Mouse (Mus musculus) embryonic facial prominence, embryonic 11.5 days (tissue): ENCODE data around the gene Trim56. TPM values are rescaled to one million over a fixed set of nuclear protein-coding genes. Genes with fewer than 3 reads are reported as not detected.

ENCODE experiments used
- ATAC-seq: fragments of 200-750 bp; cut with Nextera tagmentation; replicated peaks from 2 replicates; pipeline ENCODE4 v1.8.0; 2017; ENCODE audit warnings: low read depth; ENCODE audit not compliant: insufficient number of reproducible peaks, low FRiP score, low TSS enrichment
- DNase-seq: peaks from one replicate; pipeline ENCODE4 v3.0.0-alpha.2; 2015; ENCODE audit warnings: low spot score
- H3K27ac ChIP-seq: fragments of 300-500 bp; sonication (generic); replicated peaks from 2 replicates; pipeline ENCODE4 v1.5.1; 2014; ENCODE audit warnings: mild to moderate bottlenecking, low read depth, low read length, control low read depth
- H3K27me3 ChIP-seq: fragments of 300-500 bp; sonication (generic); 2 replicates; pipeline ENCODE4 v1.6.1; 2014; ENCODE audit warnings: mild to moderate bottlenecking, low read length, moderate library complexity, mixed read lengths; ENCODE audit not compliant: control insufficient read depth, insufficient read depth
- H3K36me3 ChIP-seq: fragments of 300-500 bp; sonication (generic); replicated peaks from 2 replicates; pipeline ENCODE4 v1.6.1; 2014; ENCODE audit warnings: low read depth, mild to moderate bottlenecking, low read length, moderate library complexity, mixed read lengths; ENCODE audit not compliant: control insufficient read depth, insufficient read depth
- H3K4me1 ChIP-seq: fragments of 300-500 bp; sonication (generic); 2 replicates; pipeline ENCODE4 v1.6.1; 2014; ENCODE audit warnings: low read length, mixed read lengths; ENCODE audit not compliant: control insufficient read depth, insufficient read depth
- H3K4me2 ChIP-seq: fragments of 300-500 bp; sonication (generic); 2 replicates; pipeline ENCODE4 v1.6.1; 2014; ENCODE audit warnings: low read depth, mild to moderate bottlenecking, control low read depth, low read length, moderate library complexity
- H3K4me3 ChIP-seq: fragments of 300-500 bp; sonication (generic); 2 replicates; pipeline ENCODE4 v1.5.1; 2014; ENCODE audit warnings: low read depth, low read length, control low read depth
- H3K9ac ChIP-seq: fragments of 300-500 bp; sonication (generic); replicated peaks from 2 replicates; pipeline ENCODE4 v1.6.1; 2014; ENCODE audit warnings: mild to moderate bottlenecking, control low read depth, low read length
- H3K9me3 ChIP-seq: fragments of 300-500 bp; sonication (generic); replicated peaks from 2 replicates; pipeline ENCODE4 v1.6.1; 2016; ENCODE audit warnings: mild to moderate bottlenecking, low read length, inconsistent platforms, mixed read lengths; ENCODE audit not compliant: control insufficient read depth
- WGBS: fragments of 180-500 bp; shearing (Covaris S2); extraction: QIAGEN DNeasy Blood & Tissue Kit; methylation state at CpG from one replicate; pipeline ENCODE4 v1.1.7; 2014; 5-methylcytosine and 5-hydroxymethylcytosine counted together
- polyA plus RNA-seq: library from polyadenylated mRNA; unstranded; fragments of >200 nt; fragmentation: Nextera tagmentation; extraction: Ambion mirVana; gene quantifications from 2 replicates; pipeline ENCODE4 v1.2.1, GENCODE M21; 2014

The Trim56 gene
- polyA plus RNA-seq, 1 experiment from 2014 or later = 3.6 TPM

DNA sequence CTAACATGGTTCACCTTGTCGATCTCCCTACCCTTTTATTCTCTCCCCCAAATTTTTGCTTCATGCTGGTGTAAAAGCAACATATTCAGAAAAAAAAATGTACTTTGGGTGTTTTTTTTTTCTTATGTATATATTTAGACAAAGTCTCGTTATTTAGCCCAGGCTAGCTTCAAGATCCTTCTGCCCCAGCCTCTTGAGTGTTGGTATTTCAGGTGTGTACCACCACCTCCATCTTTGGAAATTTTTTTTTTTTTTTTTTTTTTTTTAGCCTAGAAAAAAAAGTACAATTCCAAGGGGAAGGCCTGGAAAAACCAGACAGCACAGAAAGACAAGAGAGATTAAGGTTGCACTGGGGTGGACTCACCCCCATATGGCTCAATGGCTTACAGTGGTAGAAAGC, 978 bp upstream of the Trim56 start:
- Histone ChIP-seq H3K4me1 (no peaks in the 10 kb centered on the region), H3K27ac (no peak overlapping the region), H3K4me3 (no peak overlapping the region), H3K27me3 (no peaks in the 10 kb centered on the region), H3K36me3 (0 out of 2 replicates have a peak, but pooled peaks cover 2% of the 10 kb centered on the region), H3K4me2 (no peak overlapping the region), H3K9me3 (no peaks in the 10 kb centered on the region), H3K9ac (no peak overlapping the region)
- 76% methylated on average over 2 of the region's 2 CpGs for WGBS
- ATAC-seq = no peak
- no peak for DNase-seq

DNA sequence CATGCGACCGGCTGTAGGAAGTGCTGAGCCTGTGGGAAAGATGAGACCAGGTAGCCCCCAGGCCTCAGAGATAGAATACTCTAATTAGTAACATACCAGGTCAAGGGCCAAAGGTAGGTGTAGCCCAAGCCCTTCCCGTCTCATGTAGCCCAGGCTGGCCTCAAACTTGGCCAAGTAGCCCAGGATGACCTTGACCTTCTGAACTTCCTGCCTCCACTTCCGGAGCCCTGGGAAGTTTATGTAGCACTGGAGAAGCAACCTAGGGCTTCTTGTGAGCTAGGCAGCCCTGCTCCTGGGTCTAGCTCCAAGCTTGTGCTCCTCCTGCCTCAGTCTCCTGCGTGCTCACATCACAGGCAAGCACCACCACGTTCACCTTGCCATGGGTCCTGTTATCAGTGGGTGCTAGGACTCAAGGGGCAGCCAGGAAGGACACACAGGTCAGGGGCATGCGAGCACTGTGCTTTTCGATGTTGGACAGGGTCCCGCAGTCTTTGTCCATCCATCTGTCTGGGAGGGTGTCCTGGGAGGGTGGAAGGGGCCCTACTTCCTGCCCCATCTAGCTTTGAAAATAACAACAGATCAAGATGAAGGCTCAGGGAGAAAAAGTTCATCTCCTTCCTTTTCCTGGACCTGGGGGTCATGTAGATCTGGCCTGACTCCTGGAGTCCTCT, 983 bp downstream of the Trim56 start:
- Histone ChIP-seq H3K4me1 (no peaks in the 10 kb centered on the region), H3K9me3 (no peaks in the 10 kb centered on the region), H3K9ac (no peak overlapping the region), H3K27ac (no peak overlapping the region), H3K36me3 (0 out of 2 replicates have a peak, but pooled peaks cover 2% of the 10 kb centered on the region), H3K27me3 (no peaks in the 10 kb centered on the region), H3K4me3 (peak overlapping the region; percentile 39; the same call in 1 of the 2 replicates), H3K4me2 (no peak overlapping the region)
- DNase-seq = no peak
- no peak for ATAC-seq
- 77% methylated on average over 9 of the region's 9 CpGs for WGBS

DNA sequence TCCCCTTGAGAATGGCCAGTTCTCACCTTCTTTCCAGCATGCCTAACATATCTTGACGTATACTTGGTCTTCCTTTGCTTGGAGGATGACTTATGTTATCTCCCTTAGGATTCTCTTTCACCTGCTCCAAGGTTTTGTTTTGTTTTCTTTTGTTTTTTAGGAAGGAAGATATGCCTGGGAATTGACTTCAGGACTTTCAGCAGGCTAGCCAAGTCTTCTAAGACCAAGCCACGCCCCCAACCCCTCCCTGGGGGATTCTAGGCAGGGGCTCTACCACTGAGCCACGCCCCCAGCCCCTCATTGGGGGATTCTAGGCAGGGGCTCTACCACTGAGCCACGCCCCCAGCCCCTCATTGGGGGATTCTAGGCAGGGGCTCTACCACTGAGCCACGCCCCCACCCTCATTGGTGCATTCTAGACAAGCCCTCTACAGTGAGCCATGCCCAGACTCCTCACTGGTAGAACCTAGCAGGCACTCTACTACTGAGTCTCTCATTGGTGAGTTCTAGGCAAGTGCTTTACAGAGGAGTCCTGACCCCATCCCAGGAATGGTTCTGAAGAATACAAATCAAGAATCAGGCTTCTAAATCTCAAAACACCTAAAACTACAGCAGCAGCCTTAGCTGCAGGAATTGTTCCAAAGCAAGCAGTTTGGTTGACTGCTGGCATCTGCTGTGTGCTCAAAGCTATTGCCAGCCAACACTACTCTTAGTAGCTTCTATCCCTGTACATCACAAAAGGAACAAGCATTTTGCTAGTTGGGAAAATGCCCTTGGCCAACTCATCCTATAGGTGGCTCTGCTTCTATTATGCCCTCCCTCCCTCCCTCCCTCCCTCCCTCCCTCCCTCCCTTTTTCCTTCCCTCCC, 4.2 kb downstream of the Trim56 start:
- Histone ChIP-seq H3K27me3 (no peaks in the 10 kb centered on the region), H3K27ac (no peak overlapping the region), H3K4me3 (no peak overlapping the region), H3K9me3 (no peaks in the 10 kb centered on the region), H3K9ac (no peak overlapping the region), H3K4me1 (no peaks in the 10 kb centered on the region), H3K4me2 (no peak overlapping the region), H3K36me3 (0 out of 2 replicates have a peak, but pooled peaks cover 2% of the 10 kb centered on the region)
- DNase-seq (no peak), ATAC-seq (no peak)
- WGBS = 88% methylated on average over 4 of the region's 5 CpGs

DNA sequence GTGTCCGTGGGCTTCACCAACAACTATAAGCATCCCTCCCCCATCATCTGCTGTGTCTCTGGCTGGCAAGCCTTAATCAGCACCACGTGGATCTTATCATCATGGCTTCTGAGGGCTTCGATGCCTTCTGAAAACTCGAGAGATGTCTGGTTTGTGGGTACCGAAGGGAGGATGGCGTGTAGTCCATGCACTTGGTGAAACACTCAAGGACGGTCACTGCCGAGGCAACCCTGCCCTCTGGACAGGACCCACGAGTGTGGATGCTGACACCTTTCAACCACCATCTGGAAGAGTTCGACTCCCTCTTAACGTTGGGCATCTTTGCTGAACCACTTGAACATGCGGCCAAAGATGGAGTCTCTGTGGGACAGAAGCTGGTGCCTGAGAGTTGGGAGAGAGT, 5.1 kb downstream of the Trim56 start:
- ATAC-seq (no peak), DNase-seq (no peak)
- WGBS = 91% methylated on average over 12 of the region's 12 CpGs
- Histone ChIP-seq H3K27ac (no peak overlapping the region), H3K36me3 (0 out of 2 replicates have a peak, but pooled peaks cover 2% of the 10 kb centered on the region), H3K9ac (no peak overlapping the region), H3K27me3 (no peaks in the 10 kb centered on the region), H3K4me1 (no peaks in the 10 kb centered on the region), H3K4me2 (no peak overlapping the region), H3K9me3 (no peaks in the 10 kb centered on the region), H3K4me3 (no peak overlapping the region)

DNA sequence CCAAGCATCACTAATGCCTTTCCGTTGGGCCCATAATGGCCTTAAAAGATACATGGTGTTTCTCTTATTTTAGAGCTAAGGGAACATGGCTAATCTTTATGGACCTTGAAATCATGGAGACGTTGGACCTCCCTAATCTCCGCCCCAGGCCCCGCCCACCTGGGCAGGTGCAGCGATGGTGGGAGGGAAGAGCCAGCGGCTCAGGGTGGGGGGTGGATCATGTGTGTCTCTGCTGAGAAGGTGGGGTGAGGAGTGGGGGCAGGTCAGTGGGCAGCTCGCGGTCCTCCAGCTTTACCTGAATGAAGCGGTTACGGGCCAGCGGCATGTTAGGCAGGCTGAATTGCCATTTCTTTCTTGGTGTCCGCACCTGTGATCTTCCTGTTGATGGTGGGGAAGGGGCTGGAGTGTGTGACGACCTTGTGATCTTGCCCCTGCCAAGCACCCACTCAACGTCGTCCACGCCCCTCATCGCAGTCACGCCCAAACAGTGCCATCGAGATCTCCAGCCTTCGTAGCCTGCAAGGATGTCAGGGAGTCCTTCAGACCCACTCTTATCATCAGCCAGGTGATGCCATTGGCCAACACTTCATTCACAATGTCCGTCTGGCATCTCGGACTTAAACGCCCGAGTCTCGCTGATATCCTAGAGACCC, 5.9 kb downstream of the Trim56 start:
- DNase-seq (no peak), ATAC-seq (no peak)
- Histone ChIP-seq H3K9ac (no peak overlapping the region), H3K36me3 (0 out of 2 replicates have a peak, but pooled peaks cover 2% of the 10 kb centered on the region), H3K27ac (no peak overlapping the region), H3K4me2 (no peak overlapping the region), H3K4me1 (no peaks in the 10 kb centered on the region), H3K27me3 (no peaks in the 10 kb centered on the region), H3K4me3 (no peak overlapping the region), H3K9me3 (no peaks in the 10 kb centered on the region)
- 61% methylated on average over 25 of the region's 25 CpGs for WGBS

GRCm38 (mm10) chr5:137108111-137108510, 7.9 kb downstream of the Trim56 start:
- H3K36me3 ChIP-seq = no peaks in the 10 kb centered on the region
- H3K27ac ChIP-seq = no peak overlapping the region
- H3K4me1 ChIP-seq = no peaks in the 10 kb centered on the region

GRCm38 (mm10) chr5:137107670-137108069, 8.3 kb downstream of the Trim56 start:
- Histone ChIP-seq H3K4me3 (no peak overlapping the region), H3K4me2 (no peak overlapping the region), H3K36me3 (no peaks in the 10 kb centered on the region), H3K9me3 (no peaks in the 10 kb centered on the region), H3K27me3 (no peaks in the 10 kb centered on the region), H3K4me1 (no peaks in the 10 kb centered on the region), H3K9ac (no peak overlapping the region), H3K27ac (no peak overlapping the region)
- DNase-seq (no peak), ATAC-seq (no peak)
- 80% methylated on average over 8 of the region's 8 CpGs for WGBS

More at GRCm38 (mm10) chr5:137108111-137108510, 7.9 kb downstream of the Trim56 start:
- WGBS = 61% methylated on average over 6 of the region's 6 CpGs
- no peak overlapping the region for H3K9ac ChIP-seq
- ATAC-seq = no peak
- H3K27me3 ChIP-seq = no peaks in the 10 kb centered on the region
- no peak overlapping the region for H3K4me2 ChIP-seq
- DNase-seq = no peak
- no peaks in the 10 kb centered on the region for H3K9me3 ChIP-seq
- no peak overlapping the region for H3K4me3 ChIP-seq
